Mouse (Mus musculus) spleen, adult 2 months (tissue): Measurements from ENCODE around the gene Haspin. TPM values are rescaled to one million over a fixed set of nuclear protein-coding genes. Genes with fewer than 3 reads are reported as not detected.

Source experiments
- DNase-seq, 2 experiments: peaks; one replicate each; pipeline versions ENCODE4 v3.0.0 to v3.0.0-alpha.2; 2012 to 2021; ENCODE audit warnings: low spot score in 2 of 2, low read depth in 1 of 2
- H3K27ac ChIP-seq: fragments of 200-500 bp; 2 replicates; pipeline ENCODE4 v1.5.1; 2012; ENCODE audit warnings: low read length, inconsistent platforms; ENCODE audit not compliant: insufficient read depth
- H3K27me3 ChIP-seq: fragments of 200-500 bp; 2 replicates; pipeline ENCODE4 v1.6.1; 2012; ENCODE audit warnings: mild to moderate bottlenecking, moderate library complexity, low read length, inconsistent platforms; ENCODE audit not compliant: control insufficient read depth, insufficient read depth
- H3K36me3 ChIP-seq: fragments of 200-500 bp; 2 replicates; pipeline ENCODE4 v1.6.1; 2012; ENCODE audit warnings: mild to moderate bottlenecking, low read length, inconsistent platforms; ENCODE audit not compliant: control insufficient read depth, insufficient read depth
- H3K4me1 ChIP-seq: fragments of 200-500 bp; 2 replicates; pipeline ENCODE4 v1.6.1; 2011; ENCODE audit warnings: inconsistent platforms; ENCODE audit not compliant: control insufficient read depth, insufficient read depth, insufficient read length
- H3K4me3 ChIP-seq: fragments of 200-500 bp; 2 replicates; pipeline ENCODE4 v1.5.1; 2011; ENCODE audit warnings: mild to moderate bottlenecking, inconsistent platforms; ENCODE audit not compliant: insufficient read depth, insufficient read length; ENCODE audit errors: extremely low read depth
- CTCF ChIP-seq: fragments of 200-500 bp; IDR thresholded peaks from 2 replicates; pipeline ENCODE4 v1.5.1; 2011; ENCODE audit warnings: mild to moderate bottlenecking, inconsistent platforms; ENCODE audit not compliant: insufficient read depth, insufficient read length, insufficient replicate concordance; ENCODE audit errors: extremely low read depth
- POLR2A ChIP-seq: fragments of 200-500 bp; IDR thresholded peaks from 2 replicates; pipeline ENCODE4 v1.6.1; 2011; ENCODE audit warnings: low read depth, low read length, inconsistent platforms
- WGBS: fragments of 180-500 bp; shearing (Covaris S2); methylation state at CpG from one replicate; pipeline ENCODE4 v1.1.7; 2018; 5-methylcytosine and 5-hydroxymethylcytosine counted together
- polyA plus RNA-seq: library from polyadenylated mRNA; depleted of rRNA; stranded (reverse); fragments of >200 nt; gene quantifications from 2 replicates; pipeline ENCODE4 v1.2.3, GENCODE M21; 2012

The Haspin gene
- polyA plus RNA-seq, 1 experiment: 2.2 TPM

DNA sequence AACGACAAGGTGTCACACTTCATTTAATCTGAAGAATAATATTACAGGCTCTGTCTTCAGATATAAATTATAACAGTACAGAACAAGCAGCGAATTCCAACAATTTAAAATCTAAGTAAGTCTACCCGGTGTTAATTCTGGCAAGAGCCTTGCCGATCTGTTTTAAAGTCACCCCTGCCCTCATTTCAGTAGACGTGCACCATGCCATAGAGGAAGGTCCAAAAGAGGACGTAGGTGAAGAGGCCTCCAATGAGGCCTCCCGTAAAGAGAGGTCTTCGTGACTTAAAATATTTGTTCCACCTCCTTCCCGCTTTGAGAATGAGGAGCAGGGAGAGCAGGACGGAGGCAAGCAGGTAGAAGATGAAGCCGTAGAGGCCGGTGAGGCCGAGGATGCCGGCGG, 38.1 kb upstream of the Haspin start:
- Histone ChIP-seq H3K4me1 (peaks cover 5% of the 10 kb centered on the region), H3K36me3 (no peaks in the 10 kb centered on the region), H3K27ac (peak overlapping the region; percentile 73), H3K27me3 (no peaks in the 10 kb centered on the region), H3K4me3 (peak overlapping the region; percentile 75)
- WGBS: 1% methylated on average over 15 of the region's 15 CpGs
- no peak for DNase-seq
- TF ChIP-seq POLR2A (no peak), CTCF (no peak)

GRCm38 (mm10) chr11:73175612-73176011, 37.5 kb upstream of the Haspin start:
- Histone ChIP-seq H3K27ac (no peak overlapping the region), H3K36me3 (no peaks in the 10 kb centered on the region), H3K4me3 (0 out of 2 replicates have a peak overlapping the region, but pooled peaks have one; percentile 8), H3K27me3 (no peaks in the 10 kb centered on the region), H3K4me1 (peaks cover 5% of the 10 kb centered on the region)
- 43% methylated on average over 8 of the region's 8 CpGs for WGBS
- TF ChIP-seq POLR2A (no peak), CTCF (no peak)
- no peak for DNase-seq

GRCm38 (mm10) chr11:73172186-73172585, 34.1 kb upstream of the Haspin start:
- H3K27me3 ChIP-seq: no peaks in the 10 kb centered on the region
- TF ChIP-seq CTCF (no peak), POLR2A (no peak)
- 77% methylated on average over 5 of the region's 5 CpGs for WGBS
- no peak for DNase-seq
- H3K36me3 ChIP-seq: no peaks in the 10 kb centered on the region
- no peak overlapping the region for H3K4me3 ChIP-seq
- H3K4me1 ChIP-seq: peaks cover 5% of the 10 kb centered on the region
- no peak overlapping the region for H3K27ac ChIP-seq

- H3K36me3 ChIP-seq: no peaks in the 10 kb centered on the region
- peak; percentile 7 to 55 for DNase-seq
Observed at GRCm38 (mm10) chr11:73169231-73169630, 31.1 kb upstream of the Haspin start.

DNA sequence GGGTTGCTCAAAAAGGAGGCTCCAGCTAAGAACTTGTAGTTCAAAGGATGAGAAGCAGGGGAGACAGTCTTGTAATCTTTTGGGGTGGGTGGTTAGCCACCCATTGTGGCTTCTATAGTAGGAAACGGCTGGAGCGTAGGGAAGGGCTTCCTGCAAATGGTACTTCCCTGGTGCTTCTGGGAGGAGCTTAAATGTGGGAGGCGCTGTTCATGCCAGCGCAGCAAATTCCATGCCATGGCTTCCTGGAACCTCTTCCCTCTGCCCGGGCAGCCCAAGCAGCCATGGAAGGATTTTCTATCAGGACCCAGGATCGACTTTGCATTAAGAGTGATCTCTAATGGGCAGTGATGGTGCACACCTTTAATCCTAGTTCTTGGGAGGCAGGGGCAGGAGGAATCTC, 30.5 kb upstream of the Haspin start:
- Histone ChIP-seq H3K4me1 (no peaks in the 10 kb centered on the region), H3K27ac (no peak overlapping the region), H3K4me3 (no peak overlapping the region), H3K27me3 (no peaks in the 10 kb centered on the region), H3K36me3 (no peaks in the 10 kb centered on the region)
- no peak for DNase-seq
- 82% methylated on average over 6 of the region's 6 CpGs for WGBS
- no peak for TF ChIP-seq POLR2A
- TF ChIP-seq CTCF: no peak

More at GRCm38 (mm10) chr11:73169231-73169630, 31.1 kb upstream of the Haspin start:
- H3K4me1 ChIP-seq: no peaks in the 10 kb centered on the region
- TF ChIP-seq CTCF (peak; percentile 38; the same call in 1 of the 2 replicates), POLR2A (no peak)
- no peak overlapping the region for H3K27ac ChIP-seq
- 67% methylated on average over 4 of the region's 4 CpGs for WGBS
- no peaks in the 10 kb centered on the region for H3K27me3 ChIP-seq
- H3K4me3 ChIP-seq: no peak overlapping the region

- TF ChIP-seq CTCF (no peak), POLR2A (no peak)
- H3K27me3 ChIP-seq: no peaks in the 10 kb centered on the region
- no peak overlapping the region for H3K4me3 ChIP-seq
- H3K4me1 ChIP-seq: no peaks in the 10 kb centered on the region
- no peak for DNase-seq
- no peak overlapping the region for H3K27ac ChIP-seq
- H3K36me3 ChIP-seq: no peaks in the 10 kb centered on the region
- WGBS: 86% methylated on average over 8 of the region's 8 CpGs
Observed at GRCm38 (mm10) chr11:73168071-73168470, 30.0 kb upstream of the Haspin start.

- Histone ChIP-seq H3K36me3 (no peaks in the 10 kb centered on the region), H3K27me3 (peaks cover 5% of the 10 kb centered on the region), H3K4me3 (no peak overlapping the region), H3K4me1 (no peaks in the 10 kb centered on the region; the same call in 1 of the 2 replicates), H3K27ac (no peak overlapping the region)
- no peak for DNase-seq
- WGBS: 10% methylated on average over 5 of the region's 5 CpGs
- TF ChIP-seq CTCF (no peak), POLR2A (no peak)
Observed at GRCm38 (mm10) chr11:73162284-73162683, 24.2 kb upstream of the Haspin start.
